Mouse (Mus musculus): ENCODE results near the gene 4931429L15Rik.
A peak's percentile ranks its signal among the peaks of the same experiment; 100 is the strongest.
"Not testable (repeated sequence)": the region's sequence is repeated elsewhere in the genome, so short reads cannot be mapped to it uniquely, and the experiment has no call there.

4931429L15Rik gene

GRCm38 (mm10) chr9:46319886-46320285 is at the start of gene 4931429L15Rik:
Gene 4931429L15Rik (minus strand): TSS chr9:46319986.
- DNase-seq (ENCODE audit: low spot score), result not testable (repeated sequence)

DNA sequence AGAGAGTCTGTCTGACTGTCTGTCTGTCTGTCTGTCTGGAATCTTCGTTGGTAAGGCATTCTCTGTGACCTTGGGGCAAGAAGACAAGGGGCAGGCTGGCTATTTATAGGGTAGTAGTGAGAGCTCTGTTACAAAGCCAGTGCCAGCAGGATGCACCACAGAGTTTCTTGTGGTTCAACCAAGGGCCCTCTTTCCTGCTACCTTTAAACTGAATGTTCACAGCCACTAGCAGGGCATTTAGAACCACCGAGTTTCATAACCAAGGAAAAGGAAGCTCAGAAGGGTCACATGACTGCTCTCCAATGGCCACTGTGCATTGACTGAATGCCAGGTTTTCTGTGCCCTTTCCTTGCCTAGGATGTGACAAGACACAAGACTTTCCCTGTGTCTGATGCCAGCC is 42.7 kb upstream of the 4931429L15Rik start:
- DNase-seq (ENCODE audit: low spot score), result no peak

GRCm38 (mm10) chr9:46361461-46362111 is 41.8 kb upstream of the 4931429L15Rik start:
- no peak for DNase-seq (ENCODE audit: low spot score)

- DNase-seq (ENCODE audit: low spot score), result peak; percentile 38
These were observed 34.2 kb upstream of the 4931429L15Rik start for GRCm38 (mm10) chr9:46353992-46354391.

GRCm38 (mm10) chr9:46353330-46353724 is 33.5 kb upstream of the 4931429L15Rik start:
- no peak for DNase-seq (ENCODE audit: low spot score)

- no peak for DNase-seq (ENCODE audit: low spot score)
These were observed 33.0 kb upstream of the 4931429L15Rik start for GRCm38 (mm10) chr9:46352651-46353329.

DNA sequence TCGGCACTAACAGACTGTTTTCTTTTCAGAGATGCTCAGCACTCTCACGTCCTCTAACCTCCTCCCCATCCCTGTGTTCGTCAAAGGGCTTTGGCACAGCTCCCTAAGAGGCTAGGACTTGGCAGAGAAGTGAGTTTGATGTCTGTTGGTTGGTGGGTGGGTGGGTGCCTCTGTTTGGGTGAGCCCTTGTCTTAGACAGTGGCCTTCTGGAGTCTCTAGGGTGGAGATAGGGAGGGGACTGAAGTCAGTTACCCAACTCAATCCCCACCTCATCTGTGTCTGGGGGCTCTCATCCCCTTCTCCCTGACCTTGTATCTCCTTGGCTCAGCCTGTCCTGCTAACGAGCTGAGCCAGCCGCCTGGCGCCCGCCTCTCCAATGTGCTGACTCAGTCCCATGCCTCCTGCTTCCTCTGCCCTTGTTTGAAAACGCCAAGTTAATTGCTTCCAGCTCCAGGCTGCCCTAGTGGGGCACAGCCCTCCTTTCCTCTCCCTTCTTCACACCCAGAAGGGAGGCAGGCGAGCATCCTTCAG is 30.7 kb upstream of the 4931429L15Rik start:
- no peak for DNase-seq (ENCODE audit: low spot score)

- no peak for DNase-seq (ENCODE audit: low spot score)
These were observed 26.3 kb upstream of the 4931429L15Rik start for GRCm38 (mm10) chr9:46345887-46346665.

DNA sequence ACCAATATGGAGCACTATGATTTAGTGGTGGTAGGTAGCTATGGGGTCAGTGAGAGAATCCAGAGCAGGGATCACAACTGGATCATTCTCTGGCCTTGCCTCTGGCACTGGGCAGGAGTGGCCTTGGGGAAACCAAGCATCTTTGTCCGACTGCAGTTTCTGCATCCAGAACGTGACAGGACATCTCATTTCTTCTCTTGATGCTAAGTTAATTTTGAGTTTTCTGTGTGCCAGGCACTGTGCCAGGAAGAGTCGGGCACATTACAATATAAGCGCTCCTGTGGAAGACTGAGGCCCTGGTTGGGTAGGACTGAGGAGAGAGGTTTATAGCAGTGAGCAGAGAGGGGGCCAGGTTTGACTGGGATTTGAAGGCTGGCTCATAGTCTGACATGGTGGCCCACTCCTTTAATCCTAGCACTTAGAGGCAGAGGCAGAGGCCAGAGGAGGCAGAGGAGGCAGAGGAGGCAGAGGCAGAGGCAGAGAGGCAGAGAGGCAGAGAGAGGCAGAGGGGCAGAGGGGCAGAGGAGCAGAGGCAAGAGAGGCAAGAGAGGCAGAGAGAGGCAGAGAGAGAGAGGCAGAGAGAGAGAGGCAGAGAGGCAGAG is 19.4 kb upstream of the 4931429L15Rik start:
- DNase-seq (ENCODE audit: low spot score), result no peak

- DNase-seq (ENCODE audit: low spot score), result no peak
These were observed 18.6 kb upstream of the 4931429L15Rik start for GRCm38 (mm10) chr9:46338384-46338783.

- no peak for DNase-seq (ENCODE audit: low spot score)
These were observed 18.1 kb upstream of the 4931429L15Rik start for GRCm38 (mm10) chr9:46337852-46338291.

DNA sequence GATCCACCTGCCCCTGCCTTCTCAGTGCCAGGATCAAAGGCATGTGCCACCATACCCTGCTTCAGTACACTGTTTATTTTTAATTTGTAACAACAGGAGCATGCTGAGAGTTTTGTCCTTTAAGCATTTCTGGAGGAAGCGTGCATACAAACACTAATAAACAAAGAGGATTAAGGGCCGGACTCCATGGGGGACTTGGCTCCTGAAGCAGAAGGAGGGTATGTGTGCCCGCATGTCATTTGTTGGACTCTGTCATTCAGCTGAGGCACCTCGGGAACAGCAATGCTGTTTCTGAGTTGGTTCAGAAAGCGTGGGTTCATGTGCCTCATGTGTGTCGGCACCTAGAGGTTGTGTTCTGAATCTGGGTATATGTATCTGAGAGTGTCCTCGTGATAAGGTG is 17.5 kb upstream of the 4931429L15Rik start:
- no peak for DNase-seq (ENCODE audit: low spot score)

GRCm38 (mm10) chr9:46336294-46336693 is 16.5 kb upstream of the 4931429L15Rik start:
- not testable (repeated sequence) for DNase-seq (ENCODE audit: low spot score)

DNA sequence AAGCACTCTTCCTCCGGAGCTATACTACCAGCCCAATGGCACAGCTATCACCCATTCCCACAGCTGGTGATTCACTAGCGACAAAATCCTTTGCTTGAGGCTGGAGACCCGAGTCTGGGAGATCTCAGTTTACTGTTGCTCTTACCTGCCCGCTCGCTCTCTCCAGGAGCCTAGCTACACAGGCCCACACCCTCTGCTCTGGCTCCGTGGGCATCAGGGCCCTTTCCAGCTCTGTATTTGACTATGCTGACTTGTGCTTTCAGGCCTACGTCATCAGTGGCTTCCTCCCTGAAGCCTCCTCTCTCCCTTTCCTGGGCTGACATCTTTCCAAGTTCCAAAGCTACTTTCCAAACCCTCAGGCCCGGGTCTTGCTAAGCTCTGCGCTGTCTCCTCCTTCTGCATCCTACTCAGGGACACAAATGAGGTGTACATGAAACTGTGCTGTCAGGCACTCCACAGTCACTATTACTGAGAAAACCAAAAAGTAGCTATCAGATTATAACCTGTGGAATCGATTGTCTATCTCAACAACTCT is 15.7 kb upstream of the 4931429L15Rik start:
- DNase-seq (ENCODE audit: low spot score), result no peak

DNA sequence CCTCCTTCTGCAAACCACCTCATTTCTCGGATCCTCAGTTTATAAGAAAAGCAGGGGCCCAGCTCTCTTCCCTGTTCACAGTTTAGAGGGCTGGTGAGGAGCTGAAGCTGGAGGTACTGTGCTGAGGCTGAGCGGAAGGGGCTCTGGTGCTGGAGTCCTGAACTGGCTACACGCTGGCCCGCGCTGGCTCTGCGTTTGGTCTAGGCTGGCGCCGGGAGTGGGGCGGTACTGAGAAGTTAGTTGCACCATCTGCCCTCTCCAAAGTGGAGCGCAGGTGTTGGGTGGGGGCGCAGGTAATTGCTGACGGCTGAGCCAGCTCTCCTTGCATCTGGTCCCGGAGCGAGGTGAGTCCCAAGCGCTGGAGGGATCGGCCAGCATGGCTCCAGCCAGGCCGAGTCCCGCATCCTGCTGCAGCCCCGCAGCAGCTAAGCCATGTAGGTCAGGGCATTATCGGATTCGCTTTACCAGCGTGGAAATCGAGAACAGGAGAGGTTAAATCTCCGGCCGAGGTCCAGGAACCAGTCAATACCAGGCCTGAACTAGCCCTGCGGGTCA is 14.8 kb upstream of the 4931429L15Rik start:
- no peak for DNase-seq (ENCODE audit: low spot score)

- DNase-seq (ENCODE audit: low spot score), result no peak
These were observed 11.5 kb upstream of the 4931429L15Rik start for GRCm38 (mm10) chr9:46331301-46331700.

- DNase-seq (ENCODE audit: low spot score), result no peak
These were observed 10.8 kb upstream of the 4931429L15Rik start for GRCm38 (mm10) chr9:46330586-46330895.

DNA sequence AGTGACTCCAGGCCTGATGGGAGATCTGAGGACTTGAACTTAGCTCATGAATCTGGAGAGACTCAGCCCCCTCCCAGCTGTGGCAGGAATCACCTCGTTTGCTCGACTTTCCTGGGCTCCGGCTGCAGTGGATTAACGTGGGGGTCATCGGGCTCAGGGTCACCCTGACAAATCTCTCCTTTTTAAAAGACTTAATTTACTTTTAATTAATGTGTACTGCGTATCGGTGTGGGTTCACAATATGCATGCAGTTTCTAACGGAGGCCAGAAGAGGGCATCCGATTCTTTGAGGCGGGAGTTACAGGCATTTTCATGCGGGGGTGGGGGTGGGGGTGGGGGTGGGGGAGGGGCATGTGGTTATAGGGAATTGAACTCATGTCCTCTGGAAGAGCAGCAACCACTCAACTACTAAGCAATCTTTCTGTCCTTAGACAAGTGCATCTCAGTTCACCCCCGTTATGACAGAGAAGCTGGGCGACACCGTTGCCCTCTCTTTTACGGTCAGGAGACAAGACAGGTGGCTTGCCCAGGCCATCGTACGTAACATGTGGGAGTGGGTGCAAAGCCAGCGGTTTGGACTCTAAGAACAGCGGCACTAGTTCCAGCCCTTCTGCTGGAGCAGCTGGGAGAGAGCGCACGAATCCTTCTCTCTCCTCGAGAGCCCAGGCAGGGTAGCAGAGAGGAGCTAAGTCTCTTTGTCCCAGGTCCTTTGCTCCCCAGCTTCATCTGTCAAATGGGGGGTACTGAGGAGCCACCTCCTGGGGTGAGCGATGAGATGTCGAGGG is 10.2 kb upstream of the 4931429L15Rik start:
- no peak for DNase-seq (ENCODE audit: low spot score)

GRCm38 (mm10) chr9:46329250-46329648 is 9.5 kb upstream of the 4931429L15Rik start:
- no peak for DNase-seq (ENCODE audit: low spot score)

GRCm38 (mm10) chr9:46328572-46329249 is 8.9 kb upstream of the 4931429L15Rik start:
- DNase-seq (ENCODE audit: low spot score), result no peak
